Mouse (Mus musculus): ENCODE results near the gene Mrpl51.
A peak's percentile ranks its signal among the peaks of the same experiment; 100 is the strongest.
"Not testable (repeated sequence)": the region's sequence is repeated elsewhere in the genome, so short reads cannot be mapped to it uniquely, and the experiment has no call there.

Gene Mrpl51

GRCm38 (mm10) chr6:125160558-125160853 lies 31.1 kb upstream of the Mrpl51 start:
- no peak for DNase-seq

GRCm38 (mm10) chr6:125160854-125161760 lies 30.5 kb upstream of the Mrpl51 start:
- peak; percentile 83 for DNase-seq

GRCm38 (mm10) chr6:125161971-125162370 lies 29.6 kb upstream of the Mrpl51 start:
- DNase-seq: peak; percentile 72

- DNase-seq: not testable (repeated sequence)
Observed at GRCm38 (mm10) chr6:125162615-125163305, 28.8 kb upstream of the Mrpl51 start.

- peak; percentile 94 for DNase-seq
Observed at GRCm38 (mm10) chr6:125163801-125164657, 27.6 kb upstream of the Mrpl51 start.

- peak; percentile 73 for DNase-seq
Observed at GRCm38 (mm10) chr6:125164672-125165327, 26.8 kb upstream of the Mrpl51 start.

GRCm38 (mm10) chr6:125165328-125165891 lies 26.2 kb upstream of the Mrpl51 start:
- DNase-seq: peak; percentile 98

- DNase-seq: peak; percentile 94
Observed at GRCm38 (mm10) chr6:125166051-125166751, 25.4 kb upstream of the Mrpl51 start, which contains the start of gene Gapdh. TSS of gene Gapdh (minus strand) at chr6:125166467.

- DNase-seq: no peak
Observed at GRCm38 (mm10) chr6:125166861-125167650, 24.5 kb upstream of the Mrpl51 start.

GRCm38 (mm10) chr6:125168086-125168485 lies 23.5 kb upstream of the Mrpl51 start:
- DNase-seq: no peak

- no peak for DNase-seq
Observed at GRCm38 (mm10) chr6:125170194-125170593, 21.4 kb upstream of the Mrpl51 start.

- no peak for DNase-seq
Observed at GRCm38 (mm10) chr6:125172474-125172873, 19.1 kb upstream of the Mrpl51 start.

- no peak for DNase-seq
Observed at GRCm38 (mm10) chr6:125173256-125173655, 18.3 kb upstream of the Mrpl51 start.

GRCm38 (mm10) chr6:125175469-125175868 lies 16.1 kb upstream of the Mrpl51 start:
- DNase-seq: no peak

- DNase-seq: no peak
Observed at GRCm38 (mm10) chr6:125179601-125180000, 12.0 kb upstream of the Mrpl51 start.

GRCm38 (mm10) chr6:125182133-125182532 lies 9.5 kb upstream of the Mrpl51 start:
- no peak for DNase-seq

GRCm38 (mm10) chr6:125186203-125186602 lies 5.4 kb upstream of the Mrpl51 start:
- DNase-seq: no peak

GRCm38 (mm10) chr6:125190816-125191215 lies 785 bp upstream of the Mrpl51 start:
- no peak for DNase-seq

- peak; percentile 96 for DNase-seq
Observed at GRCm38 (mm10) chr6:125192016-125192714, 564 bp downstream of the Mrpl51 start.

- DNase-seq: no peak
Observed at GRCm38 (mm10) chr6:125192841-125193240, 1.2 kb downstream of the Mrpl51 start.
